Mouse (Mus musculus): Measurements from ENCODE around the gene Rpp14. TPM values are rescaled to one million over a fixed set of nuclear protein-coding genes. Genes with fewer than 3 reads are reported as not detected.

Gene Rpp14
- polyA plus RNA-seq, 1 experiment from 2014 or later = 46.7 TPM

DNA sequence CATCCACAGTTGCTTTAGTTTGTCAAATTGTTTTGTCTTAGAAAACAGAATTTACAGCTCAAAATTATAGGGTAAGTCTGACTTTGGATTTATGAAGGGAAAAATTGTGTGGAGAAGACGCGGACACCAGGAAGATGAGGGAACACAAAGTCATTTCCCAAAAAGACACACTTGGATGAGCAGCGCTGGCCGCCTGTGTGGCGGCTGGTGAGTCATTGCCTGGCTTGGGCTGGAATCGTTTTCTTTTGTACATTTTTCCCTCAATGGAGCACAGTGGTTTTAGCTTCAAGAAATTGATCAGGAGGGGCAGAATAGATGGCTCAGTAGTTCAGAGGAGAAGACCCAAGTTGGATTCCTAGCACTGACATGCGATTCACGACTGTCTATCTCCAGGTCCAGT is 21.7 kb downstream of the Rpp14 start:
- 81% methylated on average over 8 of the region's 8 CpGs for WGBS
- no peak for ATAC-seq
- H3K9me3 ChIP-seq (replicated peaks; ENCODE audit: control insufficient read depth, low read length, poor library complexity, severe bottlenecking) = no peaks in the 10 kb centered on the region
- H3K4me2 ChIP-seq (ENCODE audit: low read length) = no peak overlapping the region
- no peaks in the 10 kb centered on the region for H3K27me3 ChIP-seq (ENCODE audit: control insufficient read depth, insufficient read depth, low read depth, low read length)
- H3K4me3 ChIP-seq (ENCODE audit: low read depth, low read length) = no peak overlapping the region
- H3K9ac ChIP-seq (ENCODE audit: low read depth, low read length) = no peak overlapping the region
- H3K27ac ChIP-seq (ENCODE audit: low read length) = no peak overlapping the region
- peaks cover 25% of the 10 kb centered on the region for H3K4me1 ChIP-seq (ENCODE audit: control insufficient read depth, insufficient read depth, low read length)
- H3K36me3 ChIP-seq (ENCODE audit: control insufficient read depth, insufficient read depth, low read length) = no peaks in the 10 kb centered on the region

DNA sequence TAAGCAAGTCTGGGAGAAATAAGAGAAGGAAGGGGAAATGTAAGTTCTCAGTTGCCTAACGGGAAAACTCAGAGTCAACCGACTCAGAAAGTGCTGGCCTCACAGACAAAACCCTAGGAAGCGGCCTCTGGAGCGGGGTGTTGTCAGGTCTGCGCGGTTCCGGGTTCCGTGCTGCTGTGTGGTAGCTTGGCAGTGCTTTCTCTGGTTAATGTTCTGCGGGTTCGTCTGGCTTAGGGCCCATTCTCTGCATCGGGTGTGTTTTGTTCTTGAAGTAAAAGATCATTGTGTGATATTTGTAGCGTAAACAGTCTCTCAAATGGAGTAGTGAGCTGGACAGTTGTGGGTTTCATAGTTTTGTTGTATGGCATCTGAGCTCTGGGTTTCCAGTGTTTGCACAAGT is 22.5 kb downstream of the Rpp14 start:
- WGBS = 84% methylated on average over 12 of the region's 12 CpGs
- no peak for ATAC-seq
- peaks cover 24% of the 10 kb centered on the region for H3K4me1 ChIP-seq (ENCODE audit: control insufficient read depth, insufficient read depth, low read length)
- H3K36me3 ChIP-seq (ENCODE audit: control insufficient read depth, insufficient read depth, low read length) = no peaks in the 10 kb centered on the region
- H3K27ac ChIP-seq (ENCODE audit: low read length) = no peak overlapping the region
- H3K9ac ChIP-seq (ENCODE audit: low read depth, low read length) = no peak overlapping the region
- no peak overlapping the region for H3K4me3 ChIP-seq (ENCODE audit: low read depth, low read length)
- H3K27me3 ChIP-seq (ENCODE audit: control insufficient read depth, insufficient read depth, low read depth, low read length) = no peaks in the 10 kb centered on the region
- no peak overlapping the region for H3K4me2 ChIP-seq (ENCODE audit: low read length)
- no peaks in the 10 kb centered on the region for H3K9me3 ChIP-seq (replicated peaks; ENCODE audit: control insufficient read depth, low read length, poor library complexity, severe bottlenecking)

DNA sequence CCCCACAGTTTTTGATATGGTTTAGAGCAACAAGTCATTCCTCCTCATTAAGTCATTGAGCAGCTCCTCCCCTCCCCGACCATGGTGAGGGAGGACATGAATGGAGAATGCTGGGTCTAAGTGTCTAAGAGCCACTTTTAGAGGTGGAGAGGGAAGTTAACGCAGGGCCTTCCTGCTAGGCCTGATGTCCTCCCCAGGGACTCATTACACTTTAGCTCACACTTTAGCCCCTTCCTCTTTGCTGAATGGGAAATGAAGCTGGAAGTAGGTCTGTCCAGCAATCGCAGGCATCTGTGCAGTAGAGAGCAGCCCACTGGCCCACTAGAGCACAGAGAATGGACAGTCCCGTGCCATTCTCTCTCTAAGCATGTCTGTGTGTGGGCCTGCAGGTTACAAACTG is 27.9 kb downstream of the Rpp14 start:
- H3K27me3 ChIP-seq (ENCODE audit: control insufficient read depth, insufficient read depth, low read depth, low read length) = no peaks in the 10 kb centered on the region

DNA sequence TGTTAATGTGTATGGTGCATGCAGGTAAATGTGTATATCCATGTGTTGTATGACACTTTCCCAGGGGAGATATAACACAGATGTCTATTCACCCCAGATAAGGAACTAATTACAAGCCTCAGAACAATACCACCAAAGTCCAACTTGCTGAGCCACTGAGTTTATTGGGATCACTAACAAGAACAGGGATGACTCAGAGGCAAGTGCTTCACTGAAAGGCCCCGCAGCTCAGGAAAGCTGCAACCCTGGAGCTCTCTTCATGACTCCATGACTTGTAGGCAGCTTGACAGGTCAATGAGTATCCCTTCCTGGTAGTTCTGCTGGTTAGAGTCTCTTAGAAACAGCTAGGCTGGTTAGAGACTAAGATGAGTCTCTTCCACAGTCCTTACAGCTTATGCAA is 28.8 kb downstream of the Rpp14 start:
- ATAC-seq = no peak
- WGBS = 92% methylated on average over 1 of the region's 1 CpGs

More for the DNA sequence above, 27.9 kb downstream of the Rpp14 start:
- no peak for ATAC-seq
- H3K9ac ChIP-seq (ENCODE audit: low read depth, low read length) = no peak overlapping the region
- no peak overlapping the region for H3K27ac ChIP-seq (ENCODE audit: low read length)
- H3K9me3 ChIP-seq (replicated peaks; ENCODE audit: control insufficient read depth, low read length, poor library complexity, severe bottlenecking) = no peaks in the 10 kb centered on the region
- no peak overlapping the region for H3K4me2 ChIP-seq (ENCODE audit: low read length)
- 84% methylated on average over 4 of the region's 4 CpGs for WGBS
- H3K4me3 ChIP-seq (ENCODE audit: low read depth, low read length) = no peak overlapping the region
- peaks cover 4% of the 10 kb centered on the region; the same call in 1 of the 2 replicates for H3K4me1 ChIP-seq (ENCODE audit: control insufficient read depth, insufficient read depth, low read length)
- no peaks in the 10 kb centered on the region for H3K36me3 ChIP-seq (ENCODE audit: control insufficient read depth, insufficient read depth, low read length)

DNA sequence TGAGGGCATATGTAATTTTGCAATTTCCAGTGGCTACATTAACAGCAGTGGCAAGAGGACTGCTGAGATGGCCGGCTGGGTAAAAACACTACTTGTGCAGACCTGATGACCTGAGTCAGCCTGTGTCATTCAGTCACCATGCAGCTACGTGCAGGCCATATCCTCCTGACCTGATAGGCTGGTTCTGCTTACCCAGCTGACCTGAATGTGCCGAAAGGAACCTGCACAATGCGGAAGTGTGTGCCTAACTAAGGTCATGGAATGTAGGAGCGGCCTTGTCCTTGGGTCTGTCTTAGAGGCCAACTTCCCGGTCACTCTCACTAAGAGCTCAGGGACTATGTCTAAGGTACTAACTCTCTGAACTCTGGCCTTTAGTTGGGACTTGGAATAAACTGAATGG is 31.4 kb downstream of the Rpp14 start:
- Histone ChIP-seq H3K27me3 (ENCODE audit: control insufficient read depth, insufficient read depth, low read depth, low read length) (no peaks in the 10 kb centered on the region), H3K36me3 (ENCODE audit: control insufficient read depth, insufficient read depth, low read length) (no peaks in the 10 kb centered on the region), H3K9ac (ENCODE audit: low read depth, low read length) (no peak overlapping the region), H3K9me3 (replicated peaks; ENCODE audit: control insufficient read depth, low read length, poor library complexity, severe bottlenecking) (no peaks in the 10 kb centered on the region), H3K4me2 (ENCODE audit: low read length) (no peak overlapping the region), H3K4me1 (ENCODE audit: control insufficient read depth, insufficient read depth, low read length) (no peaks in the 10 kb centered on the region), H3K27ac (ENCODE audit: low read length) (no peak overlapping the region), H3K4me3 (ENCODE audit: low read depth, low read length) (no peak overlapping the region)
- 95% methylated on average over 6 of the region's 6 CpGs for WGBS
- no peak for ATAC-seq

More for the DNA sequence above, 28.8 kb downstream of the Rpp14 start:
- H3K4me3 ChIP-seq (ENCODE audit: low read depth, low read length) = no peak overlapping the region
- H3K9ac ChIP-seq (ENCODE audit: low read depth, low read length) = no peak overlapping the region
- no peak overlapping the region for H3K27ac ChIP-seq (ENCODE audit: low read length)
- no peak overlapping the region for H3K4me2 ChIP-seq (ENCODE audit: low read length)
- H3K36me3 ChIP-seq (ENCODE audit: control insufficient read depth, insufficient read depth, low read length) = no peaks in the 10 kb centered on the region
- H3K9me3 ChIP-seq (replicated peaks; ENCODE audit: control insufficient read depth, low read length, poor library complexity, severe bottlenecking) = no peaks in the 10 kb centered on the region
- H3K4me1 ChIP-seq (ENCODE audit: control insufficient read depth, insufficient read depth, low read length) = peaks cover 2% of the 10 kb centered on the region; the same call in 1 of the 2 replicates
- H3K27me3 ChIP-seq (ENCODE audit: control insufficient read depth, insufficient read depth, low read depth, low read length) = no peaks in the 10 kb centered on the region

DNA sequence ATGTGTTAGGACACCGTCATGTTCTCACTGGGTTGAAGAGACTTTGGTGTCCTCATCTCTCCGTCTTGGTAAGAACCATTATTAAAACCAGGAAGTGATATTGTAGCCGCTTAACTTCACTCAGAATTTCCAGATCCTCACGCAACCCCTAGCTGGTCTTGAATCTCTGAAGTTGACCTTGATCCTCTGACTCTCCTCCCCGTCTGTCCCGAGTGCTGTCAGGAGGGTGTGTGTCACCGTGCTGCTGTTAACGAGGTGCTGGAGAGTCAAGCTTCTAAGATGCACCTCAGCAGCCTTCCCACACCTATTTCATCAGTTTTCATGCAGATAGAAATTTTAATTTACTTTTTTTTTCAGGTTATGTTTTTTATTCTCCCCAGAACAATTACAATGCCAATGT is 31.9 kb downstream of the Rpp14 start:
- H3K27me3 ChIP-seq (ENCODE audit: control insufficient read depth, insufficient read depth, low read depth, low read length) = no peaks in the 10 kb centered on the region
- H3K9ac ChIP-seq (ENCODE audit: low read depth, low read length) = no peak overlapping the region
- H3K4me3 ChIP-seq (ENCODE audit: low read depth, low read length) = no peak overlapping the region
- no peaks in the 10 kb centered on the region for H3K9me3 ChIP-seq (replicated peaks; ENCODE audit: control insufficient read depth, low read length, poor library complexity, severe bottlenecking)
- ATAC-seq = no peak
- H3K4me1 ChIP-seq (ENCODE audit: control insufficient read depth, insufficient read depth, low read length) = no peaks in the 10 kb centered on the region
- 88% methylated on average over 8 of the region's 8 CpGs for WGBS
- no peak overlapping the region for H3K27ac ChIP-seq (ENCODE audit: low read length)
- no peak overlapping the region for H3K4me2 ChIP-seq (ENCODE audit: low read length)
- H3K36me3 ChIP-seq (ENCODE audit: control insufficient read depth, insufficient read depth, low read length) = no peaks in the 10 kb centered on the region

DNA sequence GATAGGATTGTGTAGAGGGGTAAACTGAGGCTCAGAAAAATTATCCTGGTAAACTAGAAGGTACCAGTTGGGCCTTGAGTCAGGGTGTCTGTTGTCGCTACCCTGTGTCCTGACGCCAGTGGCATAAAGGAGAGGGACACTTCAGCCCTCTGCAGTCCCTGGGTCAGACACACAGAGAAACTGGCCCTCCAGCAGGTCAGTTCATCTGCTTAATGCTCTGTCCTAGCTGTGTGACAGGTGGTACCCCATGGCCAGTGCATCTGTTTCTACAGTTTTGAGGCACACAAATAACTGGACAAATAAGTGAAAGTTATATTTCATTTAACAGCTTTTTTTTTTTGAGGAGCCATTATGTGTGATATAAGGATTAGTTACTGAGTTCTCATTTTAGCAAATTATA is 33.4 kb downstream of the Rpp14 start:
- no peak overlapping the region for H3K4me3 ChIP-seq (ENCODE audit: low read depth, low read length)
- no peak overlapping the region for H3K4me2 ChIP-seq (ENCODE audit: low read length)
- no peaks in the 10 kb centered on the region for H3K9me3 ChIP-seq (replicated peaks; ENCODE audit: control insufficient read depth, low read length, poor library complexity, severe bottlenecking)
- no peak for ATAC-seq
- no peak overlapping the region for H3K9ac ChIP-seq (ENCODE audit: low read depth, low read length)
- WGBS = 85% methylated on average over 2 of the region's 2 CpGs
- no peaks in the 10 kb centered on the region for H3K4me1 ChIP-seq (ENCODE audit: control insufficient read depth, insufficient read depth, low read length)
- H3K36me3 ChIP-seq (ENCODE audit: control insufficient read depth, insufficient read depth, low read length) = no peaks in the 10 kb centered on the region
- no peaks in the 10 kb centered on the region for H3K27me3 ChIP-seq (ENCODE audit: control insufficient read depth, insufficient read depth, low read depth, low read length)
- H3K27ac ChIP-seq (ENCODE audit: low read length) = no peak overlapping the region

DNA sequence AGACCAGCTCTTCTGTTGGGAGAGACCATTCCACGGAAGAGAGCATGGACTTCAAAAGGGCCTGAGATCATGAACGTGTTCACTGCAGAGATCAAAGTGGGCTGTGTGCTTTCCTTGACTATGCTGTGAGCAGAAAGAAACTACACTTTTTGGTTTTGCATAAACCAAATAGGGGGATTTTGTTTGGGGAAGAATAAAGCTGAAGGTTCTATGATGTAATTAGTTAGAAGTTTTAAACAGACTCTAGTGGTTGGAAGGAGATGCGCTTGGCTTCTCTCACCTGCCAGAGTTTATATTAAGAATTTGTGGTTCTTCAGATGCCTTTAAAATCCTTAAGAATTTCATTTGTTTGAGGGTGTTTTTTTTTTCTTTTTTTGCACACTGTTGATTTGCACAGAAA is 34.1 kb downstream of the Rpp14 start:
- no peak overlapping the region for H3K27ac ChIP-seq (ENCODE audit: low read length)
- WGBS = 70% methylated on average over 3 of the region's 3 CpGs
- H3K27me3 ChIP-seq (ENCODE audit: control insufficient read depth, insufficient read depth, low read depth, low read length) = no peaks in the 10 kb centered on the region
- no peaks in the 10 kb centered on the region for H3K4me1 ChIP-seq (ENCODE audit: control insufficient read depth, insufficient read depth, low read length)
- no peaks in the 10 kb centered on the region for H3K36me3 ChIP-seq (ENCODE audit: control insufficient read depth, insufficient read depth, low read length)
- H3K9ac ChIP-seq (ENCODE audit: low read depth, low read length) = no peak overlapping the region
- H3K9me3 ChIP-seq (replicated peaks; ENCODE audit: control insufficient read depth, low read length, poor library complexity, severe bottlenecking) = no peaks in the 10 kb centered on the region
- no peak overlapping the region for H3K4me2 ChIP-seq (ENCODE audit: low read length)
- no peak overlapping the region for H3K4me3 ChIP-seq (ENCODE audit: low read depth, low read length)
- no peak for ATAC-seq

DNA sequence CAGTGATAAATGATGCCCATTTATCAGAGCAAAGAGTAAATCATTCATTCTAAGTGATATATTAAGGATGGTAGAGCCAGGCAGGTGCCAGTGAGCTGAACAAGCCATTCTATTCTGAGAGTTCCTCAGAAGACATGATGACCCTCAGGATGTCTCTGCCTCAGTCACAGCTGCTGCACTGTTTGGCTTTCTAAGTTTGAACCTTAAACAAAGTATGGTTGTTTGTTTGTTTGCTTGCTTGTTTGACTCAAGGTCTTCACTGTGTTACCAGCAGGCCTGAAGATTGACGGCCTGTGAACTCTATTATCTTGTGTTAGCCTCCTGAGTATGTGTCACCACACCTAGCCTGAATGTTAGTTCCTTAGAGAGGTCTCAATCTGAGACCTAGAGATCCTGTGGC is 34.6 kb downstream of the Rpp14 start:
- H3K4me1 ChIP-seq (ENCODE audit: control insufficient read depth, insufficient read depth, low read length) = no peaks in the 10 kb centered on the region
- 91% methylated on average over 1 of the region's 1 CpGs for WGBS
- H3K27me3 ChIP-seq (ENCODE audit: control insufficient read depth, insufficient read depth, low read depth, low read length) = no peaks in the 10 kb centered on the region
- no peak overlapping the region for H3K9ac ChIP-seq (ENCODE audit: low read depth, low read length)
- no peak overlapping the region for H3K27ac ChIP-seq (ENCODE audit: low read length)
- ATAC-seq = no peak
- no peaks in the 10 kb centered on the region for H3K9me3 ChIP-seq (replicated peaks; ENCODE audit: control insufficient read depth, low read length, poor library complexity, severe bottlenecking)
- no peak overlapping the region for H3K4me3 ChIP-seq (ENCODE audit: low read depth, low read length)
- H3K36me3 ChIP-seq (ENCODE audit: control insufficient read depth, insufficient read depth, low read length) = no peaks in the 10 kb centered on the region
- H3K4me2 ChIP-seq (ENCODE audit: low read length) = no peak overlapping the region

DNA sequence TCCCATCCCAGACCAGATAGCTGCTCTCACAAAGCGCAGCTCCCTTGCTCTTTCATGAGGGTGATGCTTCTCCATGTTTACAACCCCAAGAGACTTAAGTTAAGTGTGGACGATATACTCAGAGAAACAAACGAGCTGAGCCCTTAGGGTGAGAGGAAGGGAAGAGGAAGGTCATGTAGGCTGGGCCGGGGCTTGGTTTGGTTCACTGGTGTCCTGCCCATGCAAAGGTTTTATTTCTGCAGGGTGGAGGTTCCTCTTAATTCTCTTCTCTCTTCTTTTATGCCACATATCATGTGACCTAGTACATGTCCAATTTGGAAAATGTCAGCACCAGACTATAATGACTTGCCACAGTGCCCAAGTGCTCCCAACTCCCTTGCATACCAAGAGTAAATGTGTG is 35.6 kb downstream of the Rpp14 start:
- no peak overlapping the region for H3K4me3 ChIP-seq (ENCODE audit: low read depth, low read length)
- no peak overlapping the region for H3K27ac ChIP-seq (ENCODE audit: low read length)
- no peak for ATAC-seq
- H3K4me2 ChIP-seq (ENCODE audit: low read length) = no peak overlapping the region
- H3K9me3 ChIP-seq (replicated peaks; ENCODE audit: control insufficient read depth, low read length, poor library complexity, severe bottlenecking) = no peaks in the 10 kb centered on the region
- H3K36me3 ChIP-seq (ENCODE audit: control insufficient read depth, insufficient read depth, low read length) = no peaks in the 10 kb centered on the region
- no peaks in the 10 kb centered on the region for H3K4me1 ChIP-seq (ENCODE audit: control insufficient read depth, insufficient read depth, low read length)
- WGBS = 96% methylated on average over 4 of the region's 4 CpGs
- H3K9ac ChIP-seq (ENCODE audit: low read depth, low read length) = no peak overlapping the region
- no peaks in the 10 kb centered on the region for H3K27me3 ChIP-seq (ENCODE audit: control insufficient read depth, insufficient read depth, low read depth, low read length)
